Mouse (Mus musculus): ENCODE measurements at regions not wholly inside any gene's neighbourhood (a gene's known extent, or its start where the extent isn't known, plus 50 kb on each side); places are given as distances from the start of the nearest gene placed in this dataset.
"Not testable (repeated sequence)": the region's sequence is repeated elsewhere in the genome, so short reads cannot be mapped to it uniquely, and the experiment has no call there.

DNA sequence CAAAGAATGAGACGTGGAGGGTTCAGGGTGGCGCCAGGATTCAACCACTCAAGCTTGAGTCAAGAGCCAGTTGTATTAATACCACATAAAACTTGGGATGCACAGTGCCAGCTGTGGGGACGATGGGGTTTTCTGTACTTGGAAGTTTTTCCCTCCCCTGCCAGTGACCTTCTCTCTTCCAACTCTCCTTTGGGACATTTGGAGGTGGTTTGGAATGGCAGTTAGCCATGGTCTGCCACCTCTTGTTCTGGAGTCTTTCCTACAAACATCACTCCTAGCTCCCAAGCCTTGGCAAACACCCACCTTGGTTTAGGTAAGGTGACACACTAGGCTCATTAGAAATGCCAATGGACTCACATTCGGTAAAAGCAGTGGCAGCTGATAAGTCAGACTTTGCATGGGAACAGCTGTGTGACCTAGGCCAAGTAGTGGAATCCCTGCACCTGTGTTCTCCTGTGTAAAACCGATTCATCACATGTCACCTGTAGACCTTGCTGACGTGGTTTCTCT, 84.1 kb upstream of the Slc25a13 start:
- WGBS, result 78% methylated on average over 6 of the region's 6 CpGs
- DNase-seq (ENCODE audit: low read depth, low spot score), result no peak

DNA sequence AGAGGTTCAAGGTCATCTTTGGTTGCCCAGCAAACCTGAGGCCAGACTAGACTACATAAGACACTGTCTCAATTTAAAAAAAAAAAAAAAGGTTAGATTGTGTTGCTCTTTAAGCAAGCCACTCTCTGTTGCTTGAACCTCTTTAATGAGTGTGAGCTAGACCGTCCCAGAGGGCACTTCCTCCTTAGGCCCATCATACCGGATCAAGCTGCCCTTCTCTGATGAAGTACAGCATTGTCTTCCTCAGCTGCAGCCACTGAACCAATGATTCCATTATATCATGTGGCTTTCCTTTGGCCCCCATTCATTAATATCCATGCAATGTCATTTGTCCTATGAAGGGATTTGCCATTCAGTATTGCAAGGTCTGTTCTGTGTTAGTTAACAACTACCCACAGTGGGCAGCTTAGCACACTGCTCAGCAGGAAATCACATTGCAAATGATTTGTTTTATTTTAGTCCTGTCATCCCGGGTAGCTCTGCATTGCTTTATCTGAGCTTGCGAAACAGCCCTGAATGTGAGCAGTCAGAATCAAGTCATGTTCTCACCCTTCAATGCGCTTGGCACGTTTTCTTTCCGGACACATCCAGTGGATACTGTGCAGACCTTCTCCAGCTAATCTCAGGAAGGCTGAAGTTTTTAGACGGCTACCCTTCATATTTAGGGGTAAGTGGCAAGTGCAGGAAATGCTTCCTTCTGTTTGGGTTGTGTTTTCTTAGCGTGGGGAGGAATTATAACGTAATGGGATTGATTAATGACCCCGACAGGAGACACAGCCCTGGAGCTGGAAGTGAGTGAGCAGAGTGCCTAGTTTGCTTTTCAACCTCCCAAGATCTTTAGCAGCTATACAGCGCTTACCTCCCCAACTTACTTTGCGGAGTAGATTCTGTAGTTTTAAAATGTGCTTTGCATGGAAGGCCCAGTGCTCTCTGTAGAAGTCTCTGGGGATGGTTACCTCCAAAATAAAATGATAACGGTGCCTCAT, 82.2 kb upstream of the Slc25a13 start:
- DNase-seq (ENCODE audit: low read depth, low spot score), result no peak
- WGBS, result 64% methylated on average over 14 of the region's 14 CpGs

DNA sequence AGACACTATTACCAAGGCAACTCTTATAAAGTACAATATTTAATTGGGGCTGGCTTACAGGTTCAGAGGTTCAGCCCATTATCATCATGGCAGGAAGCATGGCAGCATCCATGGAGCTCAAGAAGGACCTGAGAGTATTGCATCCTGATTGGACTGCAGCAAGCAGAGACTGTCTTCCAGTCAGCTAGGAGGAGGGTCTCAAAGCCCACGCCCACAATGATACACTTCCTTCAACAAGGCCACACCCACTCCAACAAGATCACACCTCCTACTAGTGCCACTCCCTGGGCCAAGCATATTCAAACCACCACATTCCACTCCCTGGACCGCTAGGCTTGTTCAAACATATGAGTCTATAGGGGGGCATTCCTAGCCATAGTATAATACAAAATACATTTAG, 78.6 kb upstream of the Slc25a13 start:
- DNase-seq (ENCODE audit: low read depth, low spot score), result not testable (repeated sequence)
- 83% methylated on average over 2 of the region's 2 CpGs for WGBS

DNA sequence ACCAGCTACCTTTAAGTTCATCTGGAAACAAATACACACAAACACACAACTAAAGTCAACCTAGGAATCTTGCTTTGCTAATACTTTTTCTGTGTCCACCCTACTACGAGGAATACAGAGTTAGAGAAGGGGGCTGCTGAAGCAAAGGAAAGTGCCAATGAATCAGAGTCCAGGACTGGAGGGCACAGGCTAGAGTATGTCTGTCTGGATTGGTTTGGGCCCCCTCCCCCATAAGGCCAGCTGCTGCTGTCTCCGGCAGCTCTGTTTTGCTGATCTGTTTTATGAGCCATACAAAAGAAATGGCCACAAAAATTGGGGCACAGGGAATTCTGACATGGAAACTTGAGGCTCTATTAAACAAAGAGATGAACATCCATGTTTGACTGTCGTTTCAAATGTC, 74.8 kb upstream of the Slc25a13 start:
- 53% methylated on average over 3 of the region's 3 CpGs for WGBS
- no peak for DNase-seq (ENCODE audit: low read depth, low spot score)

DNA sequence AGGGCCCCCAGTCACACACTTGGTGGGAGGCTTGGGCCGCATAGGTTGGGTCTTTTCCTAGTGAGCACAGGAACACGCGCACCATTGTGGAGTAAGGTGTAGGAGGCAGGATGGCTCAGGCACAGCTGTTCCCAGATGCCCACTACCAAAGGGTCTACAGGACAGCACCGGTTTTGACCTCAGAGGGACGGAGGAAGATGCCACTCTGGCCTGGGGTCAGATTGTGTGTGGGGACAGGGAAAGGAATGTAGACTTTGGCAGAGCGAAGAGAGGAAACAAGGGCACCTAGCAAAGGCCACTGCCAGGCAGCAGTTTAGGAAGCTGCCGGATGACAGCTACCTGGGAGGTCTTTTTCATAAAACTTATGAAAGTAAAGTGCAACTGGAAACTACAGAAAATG, 73.5 kb upstream of the Slc25a13 start:
- WGBS, result 89% methylated on average over 7 of the region's 7 CpGs
- no peak for DNase-seq (ENCODE audit: low read depth, low spot score)

DNA sequence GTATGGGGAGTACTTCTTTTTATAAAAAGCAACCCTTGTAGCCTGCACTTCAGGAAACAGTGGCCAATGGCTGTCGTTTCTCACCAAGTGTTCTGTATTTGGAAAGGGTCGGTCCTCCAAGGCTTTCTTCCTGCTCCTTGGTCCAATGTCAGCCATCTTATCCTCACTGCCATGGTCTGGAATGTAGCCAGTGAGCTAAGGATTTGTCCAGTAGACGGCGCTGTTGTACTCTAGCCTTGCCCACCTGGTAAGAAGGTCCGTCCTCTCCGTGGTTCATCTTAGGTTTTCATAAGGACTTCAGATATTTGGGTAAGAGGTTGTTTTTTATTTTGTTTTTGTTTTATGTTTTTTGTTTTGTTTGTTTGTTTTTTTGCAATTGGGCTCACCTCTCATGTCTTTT, 72.8 kb upstream of the Slc25a13 start:
- 27% methylated on average over 6 of the region's 6 CpGs for WGBS

DNA sequence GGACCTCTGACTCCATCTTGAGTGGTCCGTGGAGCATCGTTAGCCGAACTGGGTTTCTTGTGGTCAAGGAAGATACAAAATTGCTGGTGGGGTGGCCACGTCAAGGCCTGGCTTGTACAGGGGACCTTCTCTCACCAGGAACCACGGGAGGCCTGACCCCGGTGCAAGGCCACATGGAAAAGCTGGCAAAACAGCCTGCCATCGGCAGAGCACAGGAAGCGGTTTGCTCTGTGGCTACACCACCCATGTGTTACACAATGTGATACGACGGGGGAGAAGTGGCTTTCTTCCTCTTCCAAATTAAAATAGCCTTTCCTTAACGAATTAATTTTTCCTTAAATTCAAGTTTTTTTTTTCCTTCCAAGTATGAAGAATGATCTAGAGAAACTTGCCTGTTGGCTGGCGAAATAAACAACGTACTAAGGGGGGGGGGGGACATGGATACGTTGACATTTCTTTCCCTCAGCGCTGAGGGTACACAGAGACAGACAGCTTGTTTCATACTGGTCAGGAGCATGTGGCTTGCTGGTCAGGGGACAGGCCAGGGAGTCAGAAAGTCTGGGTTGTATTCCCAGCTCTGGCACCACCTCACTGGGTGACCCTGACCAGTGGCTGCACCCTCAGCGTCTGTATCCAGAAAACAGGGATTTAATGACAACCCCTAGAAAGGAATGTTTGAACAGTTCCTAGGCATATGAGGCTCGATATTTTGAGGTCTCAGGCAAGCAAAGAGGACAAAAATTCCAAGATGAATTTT, 64.0 kb upstream of the Slc25a13 start:
- no peak for DNase-seq (ENCODE audit: low read depth, low spot score)
- WGBS, result 73% methylated on average over 17 of the region's 17 CpGs

More for the DNA sequence above, 72.8 kb upstream of the Slc25a13 start:
- DNase-seq (ENCODE audit: low read depth, low spot score), result peak; percentile 8

DNA sequence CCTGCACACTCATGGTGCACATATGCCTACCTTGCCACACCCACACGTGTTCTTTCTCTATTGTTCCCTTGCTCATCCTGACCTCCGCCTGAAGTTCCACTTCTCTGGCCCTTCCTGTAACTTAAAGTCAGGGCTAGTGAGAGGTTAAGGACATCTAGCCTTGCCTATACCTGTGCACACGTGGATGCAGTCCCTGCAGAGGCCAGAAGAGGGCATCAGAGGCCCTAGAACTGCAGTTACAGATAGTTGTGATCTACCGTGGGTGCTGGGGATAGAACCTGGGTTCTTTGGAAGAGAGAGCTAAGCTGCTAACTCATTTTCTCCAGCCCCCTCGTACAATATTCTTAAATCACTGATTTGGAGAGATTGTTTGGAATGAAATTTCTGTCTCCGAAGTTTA, 62.7 kb upstream of the Slc25a13 start:
- no peak for DNase-seq (ENCODE audit: low read depth, low spot score)
- 77% methylated on average over 6 of the region's 6 CpGs for WGBS

DNA sequence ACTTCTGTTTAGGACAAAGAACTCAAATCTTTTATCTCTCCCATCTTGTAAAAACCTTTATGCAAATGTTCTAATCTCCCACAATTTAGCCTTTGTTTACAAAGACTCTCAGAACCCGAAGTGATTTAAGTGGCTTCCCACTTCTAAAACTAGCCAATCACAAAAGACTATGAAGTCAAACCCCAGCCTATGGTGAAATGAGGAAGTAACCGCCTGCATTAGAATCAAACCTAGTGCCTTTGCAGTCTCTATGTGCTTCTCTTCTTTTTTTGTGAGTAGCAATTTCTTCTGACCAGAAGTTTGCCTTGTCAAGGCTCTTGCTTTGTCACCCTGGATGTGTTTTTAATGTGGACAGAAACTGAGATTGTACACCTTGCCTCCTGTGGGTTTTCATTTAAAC, 53.6 kb upstream of the Slc25a13 start:
- 27% methylated on average over 2 of the region's 2 CpGs for WGBS
- DNase-seq (ENCODE audit: low read depth, low spot score), result no peak
